8 mouse cellular contexts compared by ENCODE assay signal in genomic region chr15:103147422-103147690, GRCm38 (mm10). TPM values are rescaled to one million over a fixed set of nuclear protein-coding genes. Genes with fewer than 3 reads are reported as not detected.
A peak's percentile ranks its signal among the peaks of the same experiment; 100 is the strongest.
DNase-seq lines count a peak whose midpoint lies in the region; ATAC-seq and TF ChIP-seq lines count a peak whose summit lies in the region.

No protein-coding gene starts in this region.

- peak overlapping the region; percentile 85 for H3K4me2 ChIP-seq in heart, embryonic 14.5 days (ENCODE audit: low read length)
- H3K4me2 ChIP-seq in embryonic facial prominence, embryonic 14.5 days (ENCODE audit: low read depth, low read length) = peak overlapping the region; percentile 91
- H3K4me2 ChIP-seq in hindbrain, postnatal 0 days (ENCODE audit: low read depth, low read length) = peak overlapping the region; percentile 77
- peak overlapping the region; percentile 81 for H3K4me2 ChIP-seq in midbrain, postnatal 0 days (ENCODE audit: low read depth, low read length, poor library complexity, severe bottlenecking)

- no peak for ATAC-seq in heart, embryonic 14.5 days (ENCODE audit: insufficient number of reproducible peaks, insufficient read depth, low FRiP score, low read depth)
- ATAC-seq in embryonic facial prominence, embryonic 14.5 days (ENCODE audit: low read depth) = no peak
- ATAC-seq in hindbrain, postnatal 0 days = peak; percentile 25; the same call in 1 of the 2 replicates
- peak; percentile 54; the same call in 1 of the 2 replicates for ATAC-seq in midbrain, postnatal 0 days (ENCODE audit: low FRiP score)
- ATAC-seq in erythroid progenitor cell, adult 5-6 weeks (replicated peaks; ENCODE audit: low FRiP score, poor library complexity, severe bottlenecking) = no peak

- H3K36me3 ChIP-seq in heart, embryonic 14.5 days (ENCODE audit: control insufficient read depth, insufficient read depth, low read length) = no peaks in the 10 kb centered on the region
- H3K36me3 ChIP-seq in embryonic facial prominence, embryonic 14.5 days (ENCODE audit: control insufficient read depth, insufficient read depth, low read length) = no peaks in the 10 kb centered on the region
- no peaks in the 10 kb centered on the region for H3K36me3 ChIP-seq in hindbrain, postnatal 0 days (ENCODE audit: insufficient read depth, low read length)
- no peaks in the 10 kb centered on the region for H3K36me3 ChIP-seq in midbrain, postnatal 0 days (ENCODE audit: insufficient read depth, low read length)

- peaks cover 2 to 7% of the 10 kb centered on the region in 2 experiments; a peak in 2 of 4 replicates for H3K4me1 ChIP-seq in heart, embryonic 14.5 days (ENCODE audit: control insufficient read depth in 2 of 2, insufficient read depth in 2 of 2, low read length in 2 of 2)
- peaks cover 8% of the 10 kb centered on the region; the same call in 1 of the 2 replicates for H3K4me1 ChIP-seq in embryonic facial prominence, embryonic 14.5 days (ENCODE audit: control insufficient read depth, insufficient read depth, low read length)
- peaks cover 17% of the 10 kb centered on the region for H3K4me1 ChIP-seq in hindbrain, postnatal 0 days (ENCODE audit: insufficient read depth, low read length)
- H3K4me1 ChIP-seq in midbrain, postnatal 0 days (ENCODE audit: insufficient read depth, low read length) = 0 out of 2 replicates have a peak, but pooled peaks cover 4% of the 10 kb centered on the region

- no peak for DNase-seq in heart, postnatal 10 days
- no peak for DNase-seq in embryonic facial prominence, embryonic 14.5 days (ENCODE audit: low spot score)
- no peak for DNase-seq in hindbrain, postnatal 0 days (ENCODE audit: low spot score)
- DNase-seq in midbrain, postnatal 0 days (ENCODE audit: low spot score) = no peak
- DNase-seq in retina, postnatal 1 day = no peak
- DNase-seq in cerebellum, postnatal 25 days = no peak

- no peak for TF ChIP-seq CTCF in hindbrain, postnatal 0 days (IDR thresholded peaks at IDR 0.05; ENCODE audit: low read depth)
- no peak for TF ChIP-seq CTCF in midbrain, postnatal 0 days (IDR thresholded peaks at IDR 0.05)

- H3K9me3 ChIP-seq in heart, embryonic 14.5 days (ENCODE audit: control insufficient read depth, low read length) = no peaks in the 10 kb centered on the region
- H3K9me3 ChIP-seq in embryonic facial prominence, embryonic 14.5 days (ENCODE audit: control insufficient read depth, low read length) = no peaks in the 10 kb centered on the region
- no peaks in the 10 kb centered on the region for H3K9me3 ChIP-seq in hindbrain, postnatal 0 days (ENCODE audit: low read length)
- no peaks in the 10 kb centered on the region for H3K9me3 ChIP-seq in midbrain, postnatal 0 days (ENCODE audit: low read length)

- intact Hi-C loops in heart, postnatal 10 days (cut with DNase I) = no loop called here

- no peak overlapping the region for H3K27ac ChIP-seq in heart, embryonic 14.5 days (replicated peaks in 1 of 2; ENCODE audit: control insufficient read depth in 1 of 2, insufficient read depth in 1 of 2, low read depth in 2 of 2, low read length in 2 of 2)
- H3K27ac ChIP-seq in embryonic facial prominence, embryonic 14.5 days (replicated peaks; ENCODE audit: low read depth, low read length) = no peak overlapping the region
- H3K27ac ChIP-seq in hindbrain, postnatal 0 days = peak overlapping the region; percentile 72
- 0 out of 2 replicates have a peak overlapping the region, but pooled peaks have one; percentile 32 for H3K27ac ChIP-seq in midbrain, postnatal 0 days (ENCODE audit: low read depth, low read length)

- H3K27me3 ChIP-seq in heart, embryonic 14.5 days (ENCODE audit: control insufficient read depth, insufficient read depth, low read length) = peaks cover 85% of the 10 kb centered on the region
- peaks cover 65% of the 10 kb centered on the region for H3K27me3 ChIP-seq in embryonic facial prominence, embryonic 14.5 days (replicated peaks; ENCODE audit: control insufficient read depth, insufficient read depth, low read length)
- H3K27me3 ChIP-seq in hindbrain, postnatal 0 days (ENCODE audit: insufficient read depth, low read length) = no peaks in the 10 kb centered on the region
- H3K27me3 ChIP-seq in midbrain, postnatal 0 days (ENCODE audit: insufficient read depth, low read length) = peaks cover 8% of the 10 kb centered on the region; the same call in 1 of the 2 replicates

- H3K4me3 ChIP-seq in heart, embryonic 14.5 days (ENCODE audit: control insufficient read depth in 1 of 2, insufficient read depth in 1 of 2, low read depth in 1 of 2, low read length in 2 of 2) = peak overlapping the region in 1 of 2 experiments; percentile 49; a peak in 1 of 4 replicates
- H3K4me3 ChIP-seq in embryonic facial prominence, embryonic 14.5 days (ENCODE audit: low read depth, low read length) = no peak overlapping the region
- H3K4me3 ChIP-seq in hindbrain, postnatal 0 days (ENCODE audit: low read length) = peak overlapping the region; percentile 40; the same call in 1 of the 2 replicates
- H3K4me3 ChIP-seq in midbrain, postnatal 0 days (ENCODE audit: low read depth, low read length) = peak overlapping the region; percentile 43

- 20% methylated on average over 3 of the region's 3 CpGs for WGBS in heart, embryonic 14.5 days
- 25% methylated on average over 3 of the region's 3 CpGs for WGBS in embryonic facial prominence, embryonic 14.5 days
- WGBS in hindbrain, postnatal 0 days = 8% methylated on average over 3 of the region's 3 CpGs
- WGBS in midbrain, postnatal 0 days = 10% methylated on average over 3 of the region's 3 CpGs

- H3K9ac ChIP-seq in heart, embryonic 14.5 days (ENCODE audit: low read length) = no peak overlapping the region
- no peak overlapping the region for H3K9ac ChIP-seq in embryonic facial prominence, embryonic 14.5 days (ENCODE audit: low read depth, low read length)
- H3K9ac ChIP-seq in hindbrain, postnatal 0 days (replicated peaks; ENCODE audit: low read length) = peak overlapping the region; percentile 50
- peak overlapping the region; percentile 54; the same call in 1 of the 2 replicates for H3K9ac ChIP-seq in midbrain, postnatal 0 days (replicated peaks; ENCODE audit: low read length, poor library complexity, severe bottlenecking)

RNA-seq across cellular contexts. Expression of gene Smug1, which starts 19.5 kb away (rescaled TPM):
- 17.8 and 18.6 TPM in 2 replicates for polyA plus RNA-seq in heart, embryonic 14.5 days (2014; fragmentation: Nextera tagmentation; extraction: Ambion mirVana)
- total RNA-seq in heart, postnatal 10 days (2021) = 10 to 100 TPM; 13.7 to 16.1 TPM
- polyA plus RNA-seq in embryonic facial prominence, embryonic 14.5 days (2014; fragmentation: Nextera tagmentation; extraction: Ambion mirVana) = 14.9 and 18.4 TPM in 2 replicates
- total RNA-seq in hindbrain, postnatal 0 days (2014; rRNA removed) = 22.7 and 40.1 TPM in 2 replicates
- 11.9 and 13.2 TPM in 2 replicates for polyA plus RNA-seq in hindbrain, postnatal 0 days (2015; fragmentation: Nextera tagmentation; extraction: Ambion mirVana)
- 33.2 and 42.9 TPM in 2 replicates for total RNA-seq in midbrain, postnatal 0 days (2014; rRNA removed)
- polyA plus RNA-seq in midbrain, postnatal 0 days (2015; fragmentation: Nextera tagmentation; extraction: Ambion mirVana) = 13.6 and 14.1 TPM in 2 replicates
- total RNA-seq in erythroid progenitor cell, adult 5-6 weeks (2015; ENCODE audit: low replicate concordance) = 3.6 TPM in 1 of 2 replicates, not detected in the other
- 0.26 and 0.91 TPM in 2 replicates for total RNA-seq in erythroid progenitor cell, adult 5-6 weeks (2017; ENCODE audit: low replicate concordance)

Comparison
In these comparisons a context has a peak if more than half of its experiments do, and no peak if none do; other contexts are left out.
1. ATAC-seq: peak in hindbrain, postnatal 0 days (single experiment) and midbrain, postnatal 0 days (single experiment); none in heart, embryonic 14.5 days (single experiment), embryonic facial prominence, embryonic 14.5 days (single experiment) and erythroid progenitor cell, adult 5-6 weeks (single experiment).
2. H3K27ac ChIP-seq: peak in hindbrain, postnatal 0 days (single experiment) and midbrain, postnatal 0 days (single experiment); none in heart, embryonic 14.5 days (0 of 2) and embryonic facial prominence, embryonic 14.5 days (single experiment).
3. H3K9ac ChIP-seq: peak in hindbrain, postnatal 0 days (single experiment) and midbrain, postnatal 0 days (single experiment); none in heart, embryonic 14.5 days (single experiment) and embryonic facial prominence, embryonic 14.5 days (single experiment).
4. Peak in every context shown above with its lines, with median percentiles within 50 percentile points of each other: H3K4me2 ChIP-seq.